Mouse (Mus musculus): ENCODE measurements around the gene Mroh8. TPM values are rescaled to one million over a fixed set of nuclear protein-coding genes. Genes with fewer than 3 reads are reported as not detected.
A peak's percentile ranks its signal among the peaks of the same experiment; 100 is the strongest.

Gene Mroh8
- polyA plus RNA-seq (2016; fragmentation: Nextera tagmentation; extraction: Ambion mirVana), result 0.42 and 0.72 TPM in 2 replicates

GRCm38 (mm10) chr2:157279416-157279800 lies at the start of gene Mroh8:
Gene Mroh8 (minus strand): TSS chr2:157279549.
- Histone ChIP-seq H3K27ac (replicated peaks) (peak within 1 kb of the TSS; percentile 92), H3K4me1 (peaks cover 22% of the 10 kb centered on the region), H3K9me3 (no peaks in the 10 kb centered on the region), H3K9ac (replicated peaks) (peak within 1 kb of the TSS; percentile 77), H3K4me3 (peak within 1 kb of the TSS; percentile 91), H3K36me3 (peaks cover 23% of the 10 kb centered on the region), H3K27me3 (no peaks in the 10 kb centered on the region), H3K4me2 (replicated peaks) (peak within 1 kb of the TSS; percentile 74)
- no peak for ATAC-seq (ENCODE audit: low FRiP score, low read depth)
- under 1% methylated on average over 31 of the region's 32 CpGs for WGBS

GRCm38 (mm10) chr2:157328570-157328969 lies 49.2 kb upstream of the Mroh8 start:
- peaks cover 31% of the 10 kb centered on the region for H3K4me1 ChIP-seq
- no peak overlapping the region for H3K9ac ChIP-seq (replicated peaks)
- H3K4me3 ChIP-seq, result no peak overlapping the region
- peak overlapping the region; percentile 81 for H3K27ac ChIP-seq (replicated peaks)
- 5% methylated on average over 11 of the region's 11 CpGs for WGBS
- peak; percentile 83 for ATAC-seq (ENCODE audit: low FRiP score, low read depth)
- no peaks in the 10 kb centered on the region for H3K27me3 ChIP-seq
- H3K4me2 ChIP-seq (replicated peaks), result peak overlapping the region; percentile 18; the same call in 1 of the 2 replicates
- H3K36me3 ChIP-seq, result peaks cover 38% of the 10 kb centered on the region
- H3K9me3 ChIP-seq, result no peaks in the 10 kb centered on the region

- Histone ChIP-seq H3K4me3 (no peak overlapping the region), H3K27me3 (no peaks in the 10 kb centered on the region), H3K9me3 (no peaks in the 10 kb centered on the region), H3K36me3 (peaks cover 43% of the 10 kb centered on the region), H3K4me2 (replicated peaks) (peak overlapping the region; percentile 18; the same call in 1 of the 2 replicates), H3K9ac (replicated peaks) (no peak overlapping the region), H3K4me1 (peaks cover 29% of the 10 kb centered on the region), H3K27ac (replicated peaks) (peak overlapping the region; percentile 81)
- 8% methylated on average over 5 of the region's 5 CpGs for WGBS
- peak; percentile 59 for ATAC-seq (ENCODE audit: low FRiP score, low read depth)
Measured at GRCm38 (mm10) chr2:157328106-157328505, 48.8 kb upstream of the Mroh8 start.

- Histone ChIP-seq H3K36me3 (peaks cover 72% of the 10 kb centered on the region), H3K9me3 (no peaks in the 10 kb centered on the region), H3K9ac (replicated peaks) (no peak overlapping the region), H3K4me2 (replicated peaks) (no peak overlapping the region), H3K27ac (replicated peaks) (no peak overlapping the region), H3K27me3 (no peaks in the 10 kb centered on the region), H3K4me3 (no peak overlapping the region), H3K4me1 (peaks cover 22% of the 10 kb centered on the region)
- WGBS, result 84% methylated on average over 2 of the region's 2 CpGs
- no peak for ATAC-seq (ENCODE audit: low FRiP score, low read depth)
Measured at GRCm38 (mm10) chr2:157325238-157325637, 45.9 kb upstream of the Mroh8 start.

- Histone ChIP-seq H3K4me1 (no peaks in the 10 kb centered on the region; the same call in 1 of the 2 replicates), H3K27ac (replicated peaks) (no peak overlapping the region), H3K27me3 (no peaks in the 10 kb centered on the region), H3K9me3 (no peaks in the 10 kb centered on the region), H3K9ac (replicated peaks) (no peak overlapping the region), H3K4me3 (no peak overlapping the region), H3K4me2 (replicated peaks) (no peak overlapping the region), H3K36me3 (peaks cover 92% of the 10 kb centered on the region)
- WGBS, result 95% methylated on average over 5 of the region's 5 CpGs
- ATAC-seq (ENCODE audit: low FRiP score, low read depth), result no peak
Measured at GRCm38 (mm10) chr2:157322029-157322766, 42.8 kb upstream of the Mroh8 start.

GRCm38 (mm10) chr2:157320886-157321285 lies 41.5 kb upstream of the Mroh8 start:
- no peak overlapping the region for H3K27ac ChIP-seq (replicated peaks)
- 47% methylated on average over 5 of the region's 5 CpGs for WGBS
- no peaks in the 10 kb centered on the region for H3K27me3 ChIP-seq
- H3K4me2 ChIP-seq (replicated peaks), result no peak overlapping the region
- H3K4me1 ChIP-seq, result no peaks in the 10 kb centered on the region; the same call in 1 of the 2 replicates
- H3K9ac ChIP-seq (replicated peaks), result no peak overlapping the region
- no peak for ATAC-seq (ENCODE audit: low FRiP score, low read depth)
- H3K9me3 ChIP-seq, result no peaks in the 10 kb centered on the region
- no peak overlapping the region for H3K4me3 ChIP-seq
- peaks cover 90% of the 10 kb centered on the region for H3K36me3 ChIP-seq

- Histone ChIP-seq H3K4me2 (replicated peaks) (no peak overlapping the region), H3K4me1 (no peaks in the 10 kb centered on the region; the same call in 1 of the 2 replicates), H3K4me3 (no peak overlapping the region), H3K27ac (replicated peaks) (no peak overlapping the region), H3K36me3 (peaks cover 90% of the 10 kb centered on the region), H3K9me3 (no peaks in the 10 kb centered on the region), H3K27me3 (no peaks in the 10 kb centered on the region), H3K9ac (replicated peaks) (no peak overlapping the region)
- WGBS, result 87% methylated on average over 8 of the region's 8 CpGs
- no peak for ATAC-seq (ENCODE audit: low FRiP score, low read depth)
Measured at GRCm38 (mm10) chr2:157320135-157320534, 40.8 kb upstream of the Mroh8 start.

GRCm38 (mm10) chr2:157317220-157317619 lies 37.9 kb upstream of the Mroh8 start:
- no peak overlapping the region for H3K27ac ChIP-seq (replicated peaks)
- H3K36me3 ChIP-seq, result peaks cover 91% of the 10 kb centered on the region
- H3K4me2 ChIP-seq (replicated peaks), result no peak overlapping the region
- ATAC-seq (ENCODE audit: low FRiP score, low read depth), result no peak
- no peak overlapping the region for H3K9ac ChIP-seq (replicated peaks)
- peaks cover 17% of the 10 kb centered on the region for H3K4me1 ChIP-seq
- no peaks in the 10 kb centered on the region for H3K27me3 ChIP-seq
- H3K4me3 ChIP-seq, result no peak overlapping the region
- 95% methylated on average over 6 of the region's 6 CpGs for WGBS
- no peaks in the 10 kb centered on the region for H3K9me3 ChIP-seq

GRCm38 (mm10) chr2:157316358-157316933 lies 37.1 kb upstream of the Mroh8 start:
- H3K4me3 ChIP-seq, result no peak overlapping the region
- WGBS, result 84% methylated on average over 14 of the region's 14 CpGs
- H3K27me3 ChIP-seq, result no peaks in the 10 kb centered on the region
- H3K9ac ChIP-seq (replicated peaks), result no peak overlapping the region
- no peak for ATAC-seq (ENCODE audit: low FRiP score, low read depth)
- H3K4me1 ChIP-seq, result peaks cover 17% of the 10 kb centered on the region
- H3K36me3 ChIP-seq, result peaks cover 91% of the 10 kb centered on the region
- H3K9me3 ChIP-seq, result no peaks in the 10 kb centered on the region
- H3K4me2 ChIP-seq (replicated peaks), result no peak overlapping the region
- no peak overlapping the region for H3K27ac ChIP-seq (replicated peaks)

GRCm38 (mm10) chr2:157315486-157315885 lies 36.1 kb upstream of the Mroh8 start:
- 91% methylated on average over 6 of the region's 6 CpGs for WGBS
- H3K36me3 ChIP-seq, result peaks cover 91% of the 10 kb centered on the region
- no peak overlapping the region for H3K4me2 ChIP-seq (replicated peaks)
- H3K27me3 ChIP-seq, result no peaks in the 10 kb centered on the region
- H3K4me1 ChIP-seq, result peaks cover 17% of the 10 kb centered on the region
- no peak for ATAC-seq (ENCODE audit: low FRiP score, low read depth)
- H3K4me3 ChIP-seq, result no peak overlapping the region
- no peaks in the 10 kb centered on the region for H3K9me3 ChIP-seq
- H3K9ac ChIP-seq (replicated peaks), result no peak overlapping the region
- no peak overlapping the region for H3K27ac ChIP-seq (replicated peaks)

- no peak overlapping the region for H3K4me3 ChIP-seq
- 83% methylated on average over 7 of the region's 7 CpGs for WGBS
- H3K9me3 ChIP-seq, result no peaks in the 10 kb centered on the region
- no peak overlapping the region for H3K4me2 ChIP-seq (replicated peaks)
- H3K4me1 ChIP-seq, result peaks cover 17% of the 10 kb centered on the region
- no peak overlapping the region for H3K9ac ChIP-seq (replicated peaks)
- H3K36me3 ChIP-seq, result peaks cover 94% of the 10 kb centered on the region
- no peaks in the 10 kb centered on the region for H3K27me3 ChIP-seq
- H3K27ac ChIP-seq (replicated peaks), result peak overlapping the region; percentile 35
- no peak for ATAC-seq (ENCODE audit: low FRiP score, low read depth)
Measured at GRCm38 (mm10) chr2:157314310-157314709, 35.0 kb upstream of the Mroh8 start.

- no peak for ATAC-seq (ENCODE audit: low FRiP score, low read depth)
- no peaks in the 10 kb centered on the region for H3K27me3 ChIP-seq
- peak overlapping the region; percentile 56 for H3K27ac ChIP-seq (replicated peaks)
- WGBS, result 72% methylated on average over 3 of the region's 3 CpGs
- no peaks in the 10 kb centered on the region for H3K9me3 ChIP-seq
- H3K9ac ChIP-seq (replicated peaks), result no peak overlapping the region
- H3K36me3 ChIP-seq, result peaks cover 96% of the 10 kb centered on the region
- H3K4me3 ChIP-seq, result no peak overlapping the region
- peaks cover 17% of the 10 kb centered on the region for H3K4me1 ChIP-seq
- no peak overlapping the region for H3K4me2 ChIP-seq (replicated peaks)
Measured at GRCm38 (mm10) chr2:157313718-157314117, 34.4 kb upstream of the Mroh8 start.

All from midbrain, embryonic 12.5 days (tissue).